Mouse (Mus musculus): ENCODE measurements around the gene Gm3138.
"Not testable (repeated sequence)": the region's sequence is repeated elsewhere in the genome, so short reads cannot be mapped to it uniquely, and the experiment has no call there.

Gene Gm3138

DNA sequence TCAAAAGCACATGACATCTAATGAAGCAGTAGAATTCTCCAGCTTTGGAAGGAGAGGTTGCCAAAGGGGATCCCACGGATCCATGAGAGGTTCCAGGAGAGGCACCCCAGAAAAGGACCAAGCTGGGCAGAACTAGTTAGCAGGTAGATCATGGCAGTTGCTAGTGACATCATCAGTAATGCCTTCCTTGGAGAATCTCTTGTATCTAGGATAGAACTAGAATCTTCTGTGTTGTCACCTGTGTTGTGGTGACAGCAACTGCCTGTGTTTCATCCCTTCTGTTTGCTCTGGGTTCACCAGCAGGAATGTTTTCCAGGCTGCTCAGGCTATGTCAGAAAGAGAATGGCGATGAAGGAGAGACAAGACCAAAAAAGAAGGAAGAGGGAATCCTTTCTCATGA is at the start of gene Gm3138:
Gene Gm3138, plus strand, starts transcription at position 301 of the 400 bp plus-strand sequence.
- not testable (repeated sequence) for DNase-seq (ENCODE audit: low spot score in 2 of 2)

DNA sequence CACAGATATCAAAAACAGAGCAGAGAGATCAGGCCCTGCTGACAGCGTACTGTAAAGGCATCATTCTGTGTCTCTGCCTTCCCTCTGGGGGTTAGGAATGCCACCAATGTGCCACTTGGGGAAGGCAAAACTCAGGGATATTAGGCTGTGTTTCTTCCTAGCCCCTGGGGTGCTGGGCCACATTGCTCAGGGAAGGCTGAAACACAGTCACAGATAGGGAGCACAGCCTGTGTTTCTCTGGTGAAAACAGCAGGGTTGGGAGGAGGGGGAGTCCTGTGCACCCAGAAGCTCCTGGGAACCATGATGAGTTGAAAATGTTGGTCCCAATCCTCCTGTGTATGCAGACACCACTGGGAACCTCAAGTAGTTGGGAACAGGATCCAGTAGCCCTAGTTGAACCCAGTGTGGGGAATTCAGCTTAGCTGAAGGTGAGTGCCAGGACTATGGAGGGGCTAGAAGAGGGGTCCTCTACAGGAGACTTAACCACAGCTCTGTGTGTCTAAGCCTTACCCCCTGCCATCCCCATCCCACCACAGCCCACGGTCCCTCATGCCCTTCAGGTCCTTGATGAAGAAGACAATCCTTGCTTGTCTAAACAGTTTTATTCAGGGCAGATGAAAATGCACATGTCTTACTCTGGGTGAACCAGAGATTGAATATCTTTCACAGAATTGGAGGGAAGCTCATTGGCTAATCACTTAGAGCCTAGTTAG is 20.0 kb downstream of the Gm3138 start:
- DNase-seq (ENCODE audit: low spot score in 2 of 2), result not testable (repeated sequence)

DNA sequence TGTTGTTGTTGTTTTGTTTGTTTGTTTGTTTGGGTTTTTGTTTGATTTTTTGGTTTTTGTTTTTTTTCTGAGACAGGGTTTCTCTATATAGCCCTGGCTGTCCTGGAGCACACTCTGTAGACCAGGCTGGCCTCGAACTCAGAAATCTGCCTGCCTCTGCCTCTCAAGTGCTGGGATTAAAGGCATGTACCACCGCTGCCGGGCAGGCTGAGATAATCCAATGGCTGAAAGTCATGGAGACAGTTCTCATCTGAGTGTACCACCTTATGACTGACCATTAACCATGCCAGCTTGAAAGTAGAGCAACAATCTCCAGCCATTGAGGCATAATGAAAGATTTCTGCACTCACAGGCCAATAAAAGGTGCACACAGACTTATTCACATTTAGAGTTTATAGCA is 30.4 kb downstream of the Gm3138 start:
- DNase-seq (ENCODE audit: low spot score in 2 of 2), result not testable (repeated sequence)

Data from right cerebral cortex, adult 2 months (tissue).